In the genomic region with DNA sequence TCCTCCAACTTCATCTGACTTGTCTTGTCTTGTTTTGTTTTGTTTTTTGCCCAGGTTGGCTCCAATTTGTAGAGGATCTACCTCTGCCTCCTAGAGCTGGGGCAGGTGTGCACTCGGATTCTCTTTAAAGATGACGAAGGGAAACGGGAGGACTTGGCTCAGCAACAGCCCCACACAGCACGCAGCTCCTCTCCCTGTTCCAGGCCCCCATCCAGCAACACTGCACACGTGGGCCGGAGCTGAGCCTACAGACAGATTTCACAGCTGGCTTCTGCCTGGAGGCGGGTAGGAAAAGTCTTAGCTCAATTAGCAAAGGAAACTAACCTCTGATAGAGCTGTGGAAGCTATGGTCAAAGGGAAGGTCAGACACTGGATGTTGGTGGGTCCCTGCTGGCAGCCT, we compare ENCODE assay signal across 9 mouse cellular contexts. TPM values are rescaled to one million over a fixed set of nuclear protein-coding genes. Genes with fewer than 3 reads are reported as not detected.
DNase-seq lines count a peak whose midpoint lies in the region; ATAC-seq lines count a peak whose summit lies in the region.
"Had no signal": no experiment of that assay in that cellular context is flagged by ENCODE, and none has a peak within 500 bp of the region (broad histone marks: within the 10 kb centered on the region; RNA-seq: fewer than 3 reads in every experiment).

No protein-coding gene starts in this region.

- DNase-seq in gastrocnemius, adult 18-20 months (ENCODE audit: low spot score), result peak; percentile 84
- peak; percentile 80 to 83 for DNase-seq in layer of hippocampus, adult 18-20 months (ENCODE audit: low spot score in 2 of 2)
- DNase-seq in lung, postnatal 14 days, result peak; percentile 29
- DNase-seq in kidney, postnatal 36 days, result no peak
- no peak for DNase-seq in ovary, postnatal 36 days (ENCODE audit: low spot score)
- DNase-seq in spleen, postnatal 36 days (ENCODE audit: low spot score in 2 of 2), result no peak
- DNase-seq: adrenal gland, postnatal 25 days; cerebellum, adult 8-10 months had no signal

- ATAC-seq in frontal cortex, adult (ENCODE audit: low TSS enrichment), result peak; percentile 87

RNA-seq across cellular contexts. Expression of a gene that starts 17.4 kb away (rescaled TPM):
- total RNA-seq in gastrocnemius, adult 18-20 months (2021), result 1,000 to 10,000 TPM; 1,126 to 1,216 TPM
- total RNA-seq in layer of hippocampus, adult 18-20 months (2021), result 100 to 1,000 TPM; 109 to 115 TPM

RNA-seq across cellular contexts. Expression of a gene that starts 18.4 kb away (rescaled TPM):
- 10 to 100 TPM; 61.8 to 61.9 TPM for total RNA-seq in gastrocnemius, adult 18-20 months (2021)
- total RNA-seq in layer of hippocampus, adult 18-20 months (2021), result 100 to 1,000 TPM in 1 of 2 experiments, 10 to 100 TPM in 1; 99.8 to 103 TPM

RNA-seq across cellular contexts. Expression of a gene that starts 41.2 kb away (rescaled TPM):
- 10 to 100 TPM in 1 of 2 experiments, 1 to 10 TPM in 1; 7.4 to 15.8 TPM for total RNA-seq in gastrocnemius, adult 18-20 months (2021)
- 10 to 100 TPM; 10.3 to 10.5 TPM for total RNA-seq in layer of hippocampus, adult 18-20 months (2021)

RNA-seq across cellular contexts. Expression of a gene that starts 57.2 kb away (rescaled TPM):
- total RNA-seq in gastrocnemius, adult 18-20 months (2021), result under 1 TPM; 0.97 to 0.98 TPM
- total RNA-seq in layer of hippocampus, adult 18-20 months (2021), result 10 to 100 TPM; 46.6 to 49.0 TPM

Comparison
In these comparisons a context has a peak if more than half of its experiments do, and no peak if none do; other contexts are left out.
1. DNase-seq: peak in gastrocnemius, adult 18-20 months (single experiment), layer of hippocampus, adult 18-20 months (2 of 2) and lung, postnatal 14 days (single experiment); none in kidney, postnatal 36 days (0 of 2), ovary, postnatal 36 days (single experiment) and spleen, postnatal 36 days (0 of 2).
2. RNA of a gene that starts 17.4 kb away (total RNA-seq): 1,126 to 1,216 TPM in gastrocnemius, adult 18-20 months; 109 to 115 TPM in layer of hippocampus, adult 18-20 months; every median in the first group is over 4 times any median in the second.